Mouse (Mus musculus) intestine, embryonic 14.5 days (tissue): ENCODE results near the gene Ulk4. TPM values are rescaled to one million over a fixed set of nuclear protein-coding genes. Genes with fewer than 3 reads are reported as not detected.

ENCODE experiments used
- ATAC-seq: fragments of 200-750 bp; cut with Nextera tagmentation; replicated peaks from 2 replicates; pipeline ENCODE4 v1.8.0; 2017; ENCODE audit warnings: low read depth, moderate number of reproducible peaks, moderate TSS enrichment, moderate library complexity; ENCODE audit not compliant: low FRiP score, low TSS enrichment
- DNase-seq: peaks from one replicate; pipeline ENCODE4 v3.0.0-alpha.2; 2018; ENCODE audit warnings: low spot score
- H3K27ac ChIP-seq: fragments of 300-500 bp; sonication (generic); 2 replicates; pipeline ENCODE4 v1.5.1; 2014; ENCODE audit warnings: low read depth, mild to moderate bottlenecking, control low read depth
- H3K27me3 ChIP-seq: fragments of 300-500 bp; sonication (generic); replicated peaks from 2 replicates; pipeline ENCODE4 v1.6.1; 2014; ENCODE audit warnings: low read length, control low read depth; ENCODE audit not compliant: control insufficient read depth, insufficient read depth
- H3K36me3 ChIP-seq: fragments of 300-500 bp; sonication (generic); 2 replicates; pipeline ENCODE4 v1.6.1; 2014; ENCODE audit warnings: low read length, control low read depth; ENCODE audit not compliant: control insufficient read depth, insufficient read depth
- H3K4me1 ChIP-seq: fragments of 300-500 bp; sonication (generic); replicated peaks from 2 replicates; pipeline ENCODE4 v1.6.1; 2014; ENCODE audit warnings: low read length, control low read depth, mixed read lengths; ENCODE audit not compliant: control insufficient read depth, insufficient read depth
- H3K4me2 ChIP-seq: fragments of 300-500 bp; sonication (generic); 2 replicates; pipeline ENCODE4 v1.6.1; 2014; ENCODE audit warnings: low read length
- H3K4me3 ChIP-seq: fragments of 300-500 bp; sonication (generic); 2 replicates; pipeline ENCODE4 v1.5.1; 2014; ENCODE audit warnings: low read depth, low read length, control low read depth, mixed read lengths
- H3K9ac ChIP-seq: fragments of 300-500 bp; sonication (generic); 2 replicates; pipeline ENCODE4 v1.6.1; 2014; ENCODE audit warnings: mild to moderate bottlenecking, low read length
- H3K9me3 ChIP-seq: fragments of 300-500 bp; sonication (generic); 2 replicates; pipeline ENCODE4 v1.6.1; 2016; ENCODE audit warnings: low read length, control low read depth; ENCODE audit not compliant: control insufficient read depth
- WGBS: fragments of 180-500 bp; shearing (Covaris S2); extraction: QIAGEN DNeasy Blood & Tissue Kit; methylation state at CpG from one replicate; pipeline ENCODE4 v1.1.7; 2014; 5-methylcytosine and 5-hydroxymethylcytosine counted together
- polyA plus RNA-seq: library from polyadenylated mRNA; unstranded; fragments of >200 nt; fragmentation: Nextera tagmentation; extraction: Ambion mirVana; gene quantifications from 2 replicates; pipeline ENCODE4 v1.2.1, GENCODE M21; 2014

Ulk4 gene
- polyA plus RNA-seq, 1 experiment from 2014 or later: 122 TPM

- Histone ChIP-seq H3K4me3 (no peak overlapping the region), H3K36me3 (no peaks in the 10 kb centered on the region), H3K9ac (no peak overlapping the region), H3K4me2 (no peak overlapping the region), H3K27me3 (no peaks in the 10 kb centered on the region), H3K4me1 (peaks cover 8% of the 10 kb centered on the region), H3K27ac (no peak overlapping the region), H3K9me3 (no peaks in the 10 kb centered on the region)
- ATAC-seq: no peak
- 64% methylated on average over 10 of the region's 10 CpGs for WGBS
- DNase-seq: no peak
Observed at GRCm38 (mm10) chr9:121071461-121072126, 205.4 kb downstream of the Ulk4 start.

GRCm38 (mm10) chr9:121071050-121071449, 205.9 kb downstream of the Ulk4 start:
- peaks cover 8% of the 10 kb centered on the region for H3K4me1 ChIP-seq
- 58% methylated on average over 11 of the region's 11 CpGs for WGBS
- no peaks in the 10 kb centered on the region for H3K27me3 ChIP-seq
- H3K27ac ChIP-seq: no peak overlapping the region
- DNase-seq (peak; percentile 66), ATAC-seq (no peak)
- no peak overlapping the region for H3K4me3 ChIP-seq
- no peak overlapping the region for H3K4me2 ChIP-seq
- no peaks in the 10 kb centered on the region for H3K9me3 ChIP-seq
- H3K36me3 ChIP-seq: no peaks in the 10 kb centered on the region
- H3K9ac ChIP-seq: no peak overlapping the region

- Histone ChIP-seq H3K27me3 (no peaks in the 10 kb centered on the region), H3K9me3 (no peaks in the 10 kb centered on the region), H3K27ac (no peak overlapping the region), H3K4me2 (no peak overlapping the region), H3K36me3 (no peaks in the 10 kb centered on the region), H3K9ac (no peak overlapping the region), H3K4me1 (peaks cover 8% of the 10 kb centered on the region), H3K4me3 (no peak overlapping the region)
- 85% methylated on average over 5 of the region's 5 CpGs for WGBS
- no peak for ATAC-seq
- DNase-seq: no peak
Observed at GRCm38 (mm10) chr9:121068115-121068514, 208.9 kb downstream of the Ulk4 start.

- WGBS: 84% methylated on average over 10 of the region's 10 CpGs
- no peak for DNase-seq
- H3K4me2 ChIP-seq: no peak overlapping the region
- no peaks in the 10 kb centered on the region for H3K9me3 ChIP-seq
- H3K36me3 ChIP-seq: no peaks in the 10 kb centered on the region
- H3K4me3 ChIP-seq: no peak overlapping the region
- no peak for ATAC-seq
- H3K27me3 ChIP-seq: no peaks in the 10 kb centered on the region
- H3K27ac ChIP-seq: no peak overlapping the region
- no peak overlapping the region for H3K9ac ChIP-seq
- peaks cover 8% of the 10 kb centered on the region for H3K4me1 ChIP-seq
Observed at GRCm38 (mm10) chr9:121067043-121067442, 210.0 kb downstream of the Ulk4 start.

- ATAC-seq: no peak
Observed at GRCm38 (mm10) chr9:121065383-121065978, 211.5 kb downstream of the Ulk4 start.

GRCm38 (mm10) chr9:121064606-121065355, 212.2 kb downstream of the Ulk4 start:
- no peak overlapping the region for H3K9ac ChIP-seq
- no peak overlapping the region for H3K27ac ChIP-seq
- no peak for ATAC-seq
- H3K27me3 ChIP-seq: no peaks in the 10 kb centered on the region
- 70% methylated on average over 14 of the region's 14 CpGs for WGBS
- no peaks in the 10 kb centered on the region for H3K9me3 ChIP-seq
- H3K36me3 ChIP-seq: no peaks in the 10 kb centered on the region
- peak; percentile 39 for DNase-seq
- no peak overlapping the region for H3K4me3 ChIP-seq
- H3K4me2 ChIP-seq: no peak overlapping the region
- peaks cover 3% of the 10 kb centered on the region for H3K4me1 ChIP-seq

More at GRCm38 (mm10) chr9:121065383-121065978, 211.5 kb downstream of the Ulk4 start:
- DNase-seq: no peak
- Histone ChIP-seq H3K9me3 (no peaks in the 10 kb centered on the region), H3K9ac (no peak overlapping the region), H3K4me3 (no peak overlapping the region), H3K27me3 (no peaks in the 10 kb centered on the region), H3K36me3 (no peaks in the 10 kb centered on the region), H3K27ac (no peak overlapping the region), H3K4me2 (no peak overlapping the region), H3K4me1 (peaks cover 3% of the 10 kb centered on the region)
- WGBS: 69% methylated on average over 10 of the region's 10 CpGs

- WGBS: 33% methylated on average over 3 of the region's 3 CpGs
- peaks cover 3% of the 10 kb centered on the region for H3K4me1 ChIP-seq
- H3K36me3 ChIP-seq: no peaks in the 10 kb centered on the region
- no peak overlapping the region for H3K27ac ChIP-seq
- no peaks in the 10 kb centered on the region for H3K9me3 ChIP-seq
- DNase-seq: no peak
- H3K4me2 ChIP-seq: no peak overlapping the region
- H3K9ac ChIP-seq: no peak overlapping the region
- no peak for ATAC-seq
- H3K4me3 ChIP-seq: no peak overlapping the region
- no peaks in the 10 kb centered on the region for H3K27me3 ChIP-seq
Observed at GRCm38 (mm10) chr9:121062671-121063070, 214.3 kb downstream of the Ulk4 start.

GRCm38 (mm10) chr9:121061820-121062623, 215.0 kb downstream of the Ulk4 start:
- Histone ChIP-seq H3K9me3 (no peaks in the 10 kb centered on the region), H3K4me2 (no peak overlapping the region), H3K36me3 (no peaks in the 10 kb centered on the region), H3K9ac (no peak overlapping the region), H3K4me1 (peaks cover 3% of the 10 kb centered on the region), H3K4me3 (no peak overlapping the region), H3K27ac (no peak overlapping the region), H3K27me3 (no peaks in the 10 kb centered on the region)
- ATAC-seq (no peak), DNase-seq (no peak)
- 43% methylated on average over 12 of the region's 12 CpGs for WGBS
